Mouse (Mus musculus): ENCODE data around the gene Gm5129. TPM values are rescaled to one million over a fixed set of nuclear protein-coding genes. Genes with fewer than 3 reads are reported as not detected.

Gm5129 gene
- total RNA-seq, 1 experiment = not detected

DNA sequence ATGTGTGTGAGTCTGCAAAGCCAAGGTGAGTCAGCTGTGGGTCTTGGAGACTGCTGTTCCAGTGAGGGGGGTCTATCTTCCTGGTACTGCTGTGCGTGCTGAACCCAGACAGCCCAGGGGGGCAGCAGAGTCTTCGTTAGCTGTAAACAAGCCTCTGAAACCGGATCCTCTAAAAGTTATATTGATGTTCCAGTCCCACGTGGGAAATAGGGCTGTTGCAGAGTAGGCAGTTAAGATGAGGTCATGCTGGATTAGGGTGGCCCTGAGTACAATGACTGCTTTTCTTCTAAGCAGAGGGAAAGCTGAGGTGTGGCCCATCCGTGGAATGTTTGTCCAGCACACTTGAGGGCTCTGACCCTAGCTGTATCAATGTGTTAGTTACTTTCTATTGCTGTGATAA is 27.5 kb downstream of the Gm5129 start:
- Histone ChIP-seq H3K9ac (ENCODE audit: insufficient read depth, low read depth, low read length, poor library complexity, severe bottlenecking) (no peak overlapping the region), H3K9me3 (ENCODE audit: control insufficient read depth, insufficient read depth, low read depth, low read length) (no peaks in the 10 kb centered on the region), H3K4me3 (ENCODE audit: insufficient read depth in 1 of 2, low read depth in 1 of 2, low read length in 2 of 2, poor library complexity in 1 of 2, severe bottlenecking in 1 of 2) (no peak overlapping the region), H3K4me1 (ENCODE audit: control insufficient read depth in 2 of 2, insufficient read depth in 2 of 2, low read length in 2 of 2, poor library complexity in 1 of 2) (peaks cover 0 to 7% of the 10 kb centered on the region in 2 experiments; a peak in 1 of 4 replicates), H3K36me3 (ENCODE audit: control insufficient read depth, insufficient read depth, low read length, poor library complexity, severe bottlenecking) (no peaks in the 10 kb centered on the region), H3K27ac (ENCODE audit: insufficient read depth, low read depth, low read length, poor library complexity, severe bottlenecking) (no peak overlapping the region)
- DNase-seq (ENCODE audit: low read depth, low spot score) = no peak
- TF ChIP-seq CHD2 (IDR thresholded peaks at IDR 0.05; ENCODE audit: low read depth, low read length) = no peak
- no peak for TF ChIP-seq ZNF384 (IDR thresholded peaks at IDR 0.05; ENCODE audit: low read depth, low read length)
- TF ChIP-seq HCFC1 (IDR thresholded peaks at IDR 0.05; ENCODE audit: borderline replicate concordance, insufficient read depth, low read length) = no peak
- no peak for TF ChIP-seq MAFK (IDR thresholded peaks at IDR 0.05; ENCODE audit: insufficient read depth, low read depth, low read length)
- in situ Hi-C loops (cut with MboI; ENCODE audit: low sequenced_read_pairs in 2 of 2, unreplicated experiment in 2 of 2) = no loop called here

DNA sequence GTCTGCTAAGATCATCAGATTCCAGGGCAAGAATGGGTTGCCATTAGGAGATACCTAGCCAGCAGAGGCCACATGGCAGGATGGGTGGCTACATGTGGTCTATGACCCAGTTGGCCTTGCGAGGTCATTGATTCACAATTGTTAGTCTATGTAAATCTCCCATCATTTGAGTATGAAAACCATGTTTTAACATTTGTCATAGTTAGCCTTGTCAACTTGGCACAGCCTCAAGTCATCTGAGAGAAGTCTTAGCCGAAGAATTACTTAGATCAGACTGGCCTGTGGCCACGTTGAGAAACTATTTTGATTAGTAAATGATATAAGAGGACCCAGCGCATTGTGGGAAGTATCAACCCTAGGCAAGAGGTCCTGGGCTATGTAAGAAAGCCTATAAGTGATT is 28.5 kb downstream of the Gm5129 start:
- peaks cover 0 to 7% of the 10 kb centered on the region in 2 experiments; a peak in 1 of 4 replicates for H3K4me1 ChIP-seq (ENCODE audit: control insufficient read depth in 2 of 2, insufficient read depth in 2 of 2, low read length in 2 of 2, poor library complexity in 1 of 2)
- H3K4me3 ChIP-seq (ENCODE audit: insufficient read depth in 1 of 2, low read depth in 1 of 2, low read length in 2 of 2, poor library complexity in 1 of 2, severe bottlenecking in 1 of 2) = no peak overlapping the region
- in situ Hi-C loops (cut with MboI; ENCODE audit: low sequenced_read_pairs in 2 of 2, unreplicated experiment in 2 of 2) = no loop called here
- no peak overlapping the region for H3K27ac ChIP-seq (ENCODE audit: insufficient read depth, low read depth, low read length, poor library complexity, severe bottlenecking)
- no peaks in the 10 kb centered on the region for H3K36me3 ChIP-seq (ENCODE audit: control insufficient read depth, insufficient read depth, low read length, poor library complexity, severe bottlenecking)
- TF ChIP-seq ZNF384 (IDR thresholded peaks at IDR 0.05; ENCODE audit: low read depth, low read length) = no peak
- no peak for TF ChIP-seq HCFC1 (IDR thresholded peaks at IDR 0.05; ENCODE audit: borderline replicate concordance, insufficient read depth, low read length)
- no peak for TF ChIP-seq ZC3H11A (IDR thresholded peaks at IDR 0.05; ENCODE audit: borderline replicate concordance, low read depth, low read length)
- TF ChIP-seq MAFK (IDR thresholded peaks at IDR 0.05; ENCODE audit: insufficient read depth, low read depth, low read length) = no peak
- no peak for TF ChIP-seq CHD2 (IDR thresholded peaks at IDR 0.05; ENCODE audit: low read depth, low read length)
- H3K9me3 ChIP-seq (ENCODE audit: control insufficient read depth, insufficient read depth, low read depth, low read length) = no peaks in the 10 kb centered on the region
- no peak overlapping the region for H3K9ac ChIP-seq (ENCODE audit: insufficient read depth, low read depth, low read length, poor library complexity, severe bottlenecking)
- no peak for DNase-seq (ENCODE audit: low read depth, low spot score)

GRCm38 (mm10) chr5:29699520-29700202 is 36.1 kb downstream of the Gm5129 start:
- Histone ChIP-seq H3K4me3 (ENCODE audit: insufficient read depth in 1 of 2, low read depth in 1 of 2, low read length in 2 of 2, poor library complexity in 1 of 2, severe bottlenecking in 1 of 2) (no peak overlapping the region), H3K36me3 (ENCODE audit: control insufficient read depth, insufficient read depth, low read length, poor library complexity, severe bottlenecking) (no peaks in the 10 kb centered on the region), H3K4me1 (ENCODE audit: control insufficient read depth in 2 of 2, insufficient read depth in 2 of 2, low read length in 2 of 2, poor library complexity in 1 of 2) (peaks cover 0 to 6% of the 10 kb centered on the region in 2 experiments; a peak in 1 of 4 replicates), H3K9me3 (ENCODE audit: control insufficient read depth, insufficient read depth, low read depth, low read length) (no peaks in the 10 kb centered on the region), H3K9ac (ENCODE audit: insufficient read depth, low read depth, low read length, poor library complexity, severe bottlenecking) (no peak overlapping the region), H3K27ac (ENCODE audit: insufficient read depth, low read depth, low read length, poor library complexity, severe bottlenecking) (no peak overlapping the region)
- TF ChIP-seq ZNF384 (IDR thresholded peaks at IDR 0.05; ENCODE audit: low read depth, low read length) = no peak
- TF ChIP-seq ZC3H11A (IDR thresholded peaks at IDR 0.05; ENCODE audit: borderline replicate concordance, low read depth, low read length) = no peak
- no peak for TF ChIP-seq MAFK (IDR thresholded peaks at IDR 0.05; ENCODE audit: insufficient read depth, low read depth, low read length)
- no peak for TF ChIP-seq CHD2 (IDR thresholded peaks at IDR 0.05; ENCODE audit: low read depth, low read length)
- TF ChIP-seq HCFC1 (IDR thresholded peaks at IDR 0.05; ENCODE audit: borderline replicate concordance, insufficient read depth, low read length) = no peak
- DNase-seq (ENCODE audit: low read depth, low spot score) = no peak
- in situ Hi-C loops (cut with MboI; ENCODE audit: low sequenced_read_pairs in 2 of 2, unreplicated experiment in 2 of 2) = no loop called here

DNA sequence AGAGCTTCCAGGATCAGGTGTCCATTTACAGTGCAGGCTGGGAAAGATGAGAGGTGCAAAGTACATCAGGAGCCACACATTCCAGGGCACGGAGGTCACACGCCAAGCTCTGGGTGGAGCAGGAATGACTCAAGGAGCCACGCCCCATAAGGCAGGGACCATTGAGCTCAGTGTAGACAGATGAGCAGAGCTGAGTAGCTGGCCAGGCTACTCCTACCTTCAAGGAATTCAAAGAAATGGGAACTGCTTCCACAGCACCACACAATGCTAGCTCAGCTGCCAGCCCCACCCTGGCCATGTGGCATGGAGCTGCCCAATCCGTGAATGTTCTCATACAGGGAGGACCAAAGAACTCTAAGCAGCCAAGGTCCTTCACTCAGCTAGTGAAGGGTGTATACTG is 37.2 kb downstream of the Gm5129 start:
- no peak overlapping the region for H3K9ac ChIP-seq (ENCODE audit: insufficient read depth, low read depth, low read length, poor library complexity, severe bottlenecking)
- in situ Hi-C loops (cut with MboI; ENCODE audit: low sequenced_read_pairs in 2 of 2, unreplicated experiment in 2 of 2) = no loop called here
- no peak overlapping the region for H3K4me3 ChIP-seq (ENCODE audit: insufficient read depth in 1 of 2, low read depth in 1 of 2, low read length in 2 of 2, poor library complexity in 1 of 2, severe bottlenecking in 1 of 2)
- no peak overlapping the region for H3K27ac ChIP-seq (ENCODE audit: insufficient read depth, low read depth, low read length, poor library complexity, severe bottlenecking)
- no peak for TF ChIP-seq ZC3H11A (IDR thresholded peaks at IDR 0.05; ENCODE audit: borderline replicate concordance, low read depth, low read length)
- no peak for TF ChIP-seq ZNF384 (IDR thresholded peaks at IDR 0.05; ENCODE audit: low read depth, low read length)
- no peak for TF ChIP-seq HCFC1 (IDR thresholded peaks at IDR 0.05; ENCODE audit: borderline replicate concordance, insufficient read depth, low read length)
- no peak for TF ChIP-seq CHD2 (IDR thresholded peaks at IDR 0.05; ENCODE audit: low read depth, low read length)
- no peak for TF ChIP-seq MAFK (IDR thresholded peaks at IDR 0.05; ENCODE audit: insufficient read depth, low read depth, low read length)
- H3K36me3 ChIP-seq (ENCODE audit: control insufficient read depth, insufficient read depth, low read length, poor library complexity, severe bottlenecking) = no peaks in the 10 kb centered on the region
- peaks cover 0 to 6% of the 10 kb centered on the region in 2 experiments; a peak in 1 of 4 replicates for H3K4me1 ChIP-seq (ENCODE audit: control insufficient read depth in 2 of 2, insufficient read depth in 2 of 2, low read length in 2 of 2, poor library complexity in 1 of 2)
- H3K9me3 ChIP-seq (ENCODE audit: control insufficient read depth, insufficient read depth, low read depth, low read length) = no peaks in the 10 kb centered on the region
- DNase-seq (ENCODE audit: low read depth, low spot score) = peak; percentile 66

Measured in ES-E14 (cell line).